Mouse (Mus musculus) small intestine, adult 2 months (tissue): ENCODE measurements at regions not wholly inside any gene's neighbourhood (a gene's known extent, or its start where the extent isn't known, plus 50 kb on each side); places are given as distances from the start of the nearest gene placed in this dataset.

Experiments
- CTCF ChIP-seq: fragments of 200-500 bp; IDR thresholded peaks from 2 replicates; pipeline ENCODE4 v1.5.1; 2012; ENCODE audit warnings: low read depth, mild to moderate bottlenecking, control low read depth, inconsistent platforms, low read length, moderate library complexity, mixed read lengths; ENCODE audit not compliant: insufficient replicate concordance, insufficient read length; ENCODE audit errors: extremely low read depth
- POLR2A ChIP-seq: fragments of 200-500 bp; IDR thresholded peaks from 2 replicates; pipeline ENCODE4 v1.6.1; 2012; ENCODE audit warnings: low read depth, mild to moderate bottlenecking, control low read depth, inconsistent platforms, low read length, moderate library complexity

GRCm38 (mm10) chr12:50112081-50112491, 536.8 kb downstream of the Prkd1 start:
- TF ChIP-seq POLR2A (no peak), CTCF (no peak)
